Mouse (Mus musculus): Measurements from ENCODE around the gene Vwa8.

GRCm38 (mm10) chr14:79126176-79126575 is 277.3 kb downstream of the Vwa8 start:
- TF ChIP-seq EP300 (IDR thresholded peaks at IDR 0.05; ENCODE audit: low read depth) (no peak), CTCF (IDR thresholded peaks at IDR 0.05; ENCODE audit: low read depth) (no peak)
